Mouse (Mus musculus): Measurements from ENCODE around the gene 5730522E02Rik. TPM values are rescaled to one million over a fixed set of nuclear protein-coding genes. Genes with fewer than 3 reads are reported as not detected.

5730522E02Rik gene
- polyA plus RNA-seq, 1 experiment = 0.29 TPM

GRCm38 (mm10) chr11:25664562-25665104, 545.9 kb downstream of the 5730522E02Rik start:
- Histone ChIP-seq H3K4me1 (ENCODE audit: control insufficient read depth, insufficient read depth, insufficient read length) (no peaks in the 10 kb centered on the region), H3K27ac (ENCODE audit: insufficient read depth, low read length) (no peak overlapping the region), H3K36me3 (ENCODE audit: control insufficient read depth, insufficient read depth, low read length) (no peaks in the 10 kb centered on the region), H3K4me3 (ENCODE audit: extremely low read depth, insufficient read depth, insufficient read length) (no peak overlapping the region), H3K27me3 (ENCODE audit: control insufficient read depth, insufficient read depth, low read length) (no peaks in the 10 kb centered on the region)
- no peak for TF ChIP-seq POLR2A (IDR thresholded peaks at IDR 0.05; ENCODE audit: low read depth, low read length)
- WGBS = 82% methylated on average over 3 of the region's 3 CpGs
- DNase-seq (ENCODE audit: low read depth in 1 of 2, low spot score in 2 of 2) = no peak

GRCm38 (mm10) chr11:25646282-25646681, 564.3 kb downstream of the 5730522E02Rik start:
- DNase-seq (ENCODE audit: low read depth in 1 of 2, low spot score in 2 of 2) = no peak
- TF ChIP-seq POLR2A (IDR thresholded peaks at IDR 0.05; ENCODE audit: low read depth, low read length) (no peak), CTCF (IDR thresholded peaks at IDR 0.05; ENCODE audit: extremely low read depth, insufficient read depth, insufficient read length, insufficient replicate concordance) (no peak)
- no peaks in the 10 kb centered on the region for H3K27me3 ChIP-seq (ENCODE audit: control insufficient read depth, insufficient read depth, low read length)
- H3K27ac ChIP-seq (ENCODE audit: insufficient read depth, low read length) = no peak overlapping the region
- no peak overlapping the region for H3K4me3 ChIP-seq (ENCODE audit: extremely low read depth, insufficient read depth, insufficient read length)
- H3K4me1 ChIP-seq (ENCODE audit: control insufficient read depth, insufficient read depth, insufficient read length) = no peaks in the 10 kb centered on the region
- 92% methylated on average over 5 of the region's 5 CpGs for WGBS
- no peaks in the 10 kb centered on the region for H3K36me3 ChIP-seq (ENCODE audit: control insufficient read depth, insufficient read depth, low read length)

- no peaks in the 10 kb centered on the region for H3K4me1 ChIP-seq (ENCODE audit: control insufficient read depth, insufficient read depth, insufficient read length)
- no peaks in the 10 kb centered on the region for H3K36me3 ChIP-seq (ENCODE audit: control insufficient read depth, insufficient read depth, low read length)
- no peak overlapping the region for H3K27ac ChIP-seq (ENCODE audit: insufficient read depth, low read length)
- no peak overlapping the region for H3K4me3 ChIP-seq (ENCODE audit: extremely low read depth, insufficient read depth, insufficient read length)
- no peaks in the 10 kb centered on the region for H3K27me3 ChIP-seq (ENCODE audit: control insufficient read depth, insufficient read depth, low read length)
- TF ChIP-seq CTCF (IDR thresholded peaks at IDR 0.05; ENCODE audit: extremely low read depth, insufficient read depth, insufficient read length, insufficient replicate concordance) = no peak
- no peak for TF ChIP-seq POLR2A (IDR thresholded peaks at IDR 0.05; ENCODE audit: low read depth, low read length)
- 71% methylated on average over 22 of the region's 22 CpGs for WGBS
- DNase-seq (ENCODE audit: low read depth in 1 of 2, low spot score in 2 of 2) = no peak
Observed at GRCm38 (mm10) chr11:25644767-25645622, 565.6 kb downstream of the 5730522E02Rik start.

- no peaks in the 10 kb centered on the region for H3K27me3 ChIP-seq (ENCODE audit: control insufficient read depth, insufficient read depth, low read length)
- no peaks in the 10 kb centered on the region for H3K36me3 ChIP-seq (ENCODE audit: control insufficient read depth, insufficient read depth, low read length)
- H3K4me3 ChIP-seq (ENCODE audit: extremely low read depth, insufficient read depth, insufficient read length) = no peak overlapping the region
- DNase-seq (ENCODE audit: low read depth in 1 of 2, low spot score in 2 of 2) = no peak
- TF ChIP-seq CTCF (IDR thresholded peaks at IDR 0.05; ENCODE audit: extremely low read depth, insufficient read depth, insufficient read length, insufficient replicate concordance) (no peak), POLR2A (IDR thresholded peaks at IDR 0.05; ENCODE audit: low read depth, low read length) (no peak)
- no peaks in the 10 kb centered on the region for H3K4me1 ChIP-seq (ENCODE audit: control insufficient read depth, insufficient read depth, insufficient read length)
- 81% methylated on average over 2 of the region's 2 CpGs for WGBS
- H3K27ac ChIP-seq (ENCODE audit: insufficient read depth, low read length) = no peak overlapping the region
Observed at GRCm38 (mm10) chr11:25606886-25607285, 603.7 kb downstream of the 5730522E02Rik start.

GRCm38 (mm10) chr11:25600030-25600429, 610.5 kb downstream of the 5730522E02Rik start:
- WGBS = 92% methylated on average over 5 of the region's 5 CpGs
- TF ChIP-seq CTCF (IDR thresholded peaks at IDR 0.05; ENCODE audit: extremely low read depth, insufficient read depth, insufficient read length, insufficient replicate concordance) = no peak

GRCm38 (mm10) chr11:25595303-25595702, 615.3 kb downstream of the 5730522E02Rik start:
- WGBS = 85% methylated on average over 6 of the region's 6 CpGs
- Histone ChIP-seq H3K4me1 (ENCODE audit: control insufficient read depth, insufficient read depth, insufficient read length) (no peaks in the 10 kb centered on the region), H3K4me3 (ENCODE audit: extremely low read depth, insufficient read depth, insufficient read length) (no peak overlapping the region), H3K27me3 (ENCODE audit: control insufficient read depth, insufficient read depth, low read length) (no peaks in the 10 kb centered on the region), H3K27ac (ENCODE audit: insufficient read depth, low read length) (no peak overlapping the region), H3K36me3 (ENCODE audit: control insufficient read depth, insufficient read depth, low read length) (no peaks in the 10 kb centered on the region)
- no peak for DNase-seq (ENCODE audit: low read depth in 1 of 2, low spot score in 2 of 2)
- no peak for TF ChIP-seq POLR2A (IDR thresholded peaks at IDR 0.05; ENCODE audit: low read depth, low read length)
- no peak for TF ChIP-seq CTCF (IDR thresholded peaks at IDR 0.05; ENCODE audit: extremely low read depth, insufficient read depth, insufficient read length, insufficient replicate concordance)

More at GRCm38 (mm10) chr11:25600030-25600429, 610.5 kb downstream of the 5730522E02Rik start:
- Histone ChIP-seq H3K4me1 (ENCODE audit: control insufficient read depth, insufficient read depth, insufficient read length) (no peaks in the 10 kb centered on the region), H3K27ac (ENCODE audit: insufficient read depth, low read length) (no peak overlapping the region), H3K36me3 (ENCODE audit: control insufficient read depth, insufficient read depth, low read length) (no peaks in the 10 kb centered on the region), H3K27me3 (ENCODE audit: control insufficient read depth, insufficient read depth, low read length) (no peaks in the 10 kb centered on the region), H3K4me3 (ENCODE audit: extremely low read depth, insufficient read depth, insufficient read length) (no peak overlapping the region)
- no peak for DNase-seq (ENCODE audit: low read depth in 1 of 2, low spot score in 2 of 2)

GRCm38 (mm10) chr11:25594780-25595179, 615.8 kb downstream of the 5730522E02Rik start:
- H3K4me3 ChIP-seq (ENCODE audit: extremely low read depth, insufficient read depth, insufficient read length) = no peak overlapping the region
- H3K27ac ChIP-seq (ENCODE audit: insufficient read depth, low read length) = no peak overlapping the region
- no peak for DNase-seq (ENCODE audit: low read depth in 1 of 2, low spot score in 2 of 2)
- H3K4me1 ChIP-seq (ENCODE audit: control insufficient read depth, insufficient read depth, insufficient read length) = no peaks in the 10 kb centered on the region
- H3K36me3 ChIP-seq (ENCODE audit: control insufficient read depth, insufficient read depth, low read length) = no peaks in the 10 kb centered on the region
- H3K27me3 ChIP-seq (ENCODE audit: control insufficient read depth, insufficient read depth, low read length) = no peaks in the 10 kb centered on the region
- WGBS = 85% methylated on average over 3 of the region's 3 CpGs
- TF ChIP-seq CTCF (IDR thresholded peaks at IDR 0.05; ENCODE audit: extremely low read depth, insufficient read depth, insufficient read length, insufficient replicate concordance) (no peak), POLR2A (IDR thresholded peaks at IDR 0.05; ENCODE audit: low read depth, low read length) (no peak)
